Mouse (Mus musculus) cerebellum, adult 2 months (tissue): ENCODE results near the gene 3110082J24Rik.

Experiments
- CTCF ChIP-seq: fragments of 200-500 bp; IDR thresholded peaks from 2 replicates; pipeline ENCODE4 v1.5.1; 2011; ENCODE audit warnings: low read depth, mild to moderate bottlenecking, control low read depth, low read length, moderate library complexity, borderline replicate concordance; ENCODE audit not compliant: insufficient read depth
- POLR2A ChIP-seq: fragments of 200-500 bp; IDR thresholded peaks from 2 replicates; pipeline ENCODE4 v1.6.1; 2011; ENCODE audit warnings: low read length, control low read depth, borderline replicate concordance; ENCODE audit not compliant: insufficient read depth

GRCm38 (mm10) chr5:30115718-30116117, 9.8 kb upstream of the 3110082J24Rik start:
- TF ChIP-seq POLR2A (no peak), CTCF (no peak)
